Mouse (Mus musculus): Measurements from ENCODE around the gene Rhog.

Rhog gene

DNA sequence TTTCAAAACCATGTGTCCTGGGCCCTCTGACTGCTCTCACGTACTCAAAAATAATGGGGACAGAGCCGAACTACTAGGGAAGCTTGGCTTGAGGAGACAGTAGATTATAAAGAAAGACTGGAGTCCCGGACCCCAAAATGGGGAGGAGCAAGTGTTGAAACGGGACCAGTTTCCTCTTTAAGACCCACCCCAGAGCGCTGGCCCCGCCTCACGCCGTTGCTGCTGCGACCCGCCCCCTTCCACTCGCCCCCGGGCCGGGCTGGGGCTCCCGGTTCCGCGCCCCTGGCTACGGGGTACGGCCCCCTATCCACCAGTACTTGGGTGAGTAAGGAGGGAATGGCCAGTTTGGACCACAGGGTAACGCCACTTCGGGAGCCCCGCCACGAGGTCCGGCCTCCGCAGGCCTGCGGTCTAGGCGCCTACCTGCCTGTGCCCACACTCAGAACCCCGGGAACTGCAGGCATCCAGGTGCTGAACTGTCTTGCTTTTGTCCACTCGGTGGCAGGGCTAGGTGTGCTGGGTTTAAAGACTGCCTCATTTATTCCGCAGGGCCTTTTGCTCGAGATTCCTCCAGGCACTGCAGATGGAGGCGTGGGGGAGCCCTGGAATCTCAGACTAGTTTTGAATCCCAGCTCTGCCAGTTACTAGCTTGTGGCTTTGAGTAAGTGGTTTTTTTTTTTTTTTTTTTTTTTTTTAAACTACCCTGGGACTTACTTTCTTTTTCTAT is 32.9 kb downstream of the Rhog start:
- no peak for DNase-seq (ENCODE audit: extremely low read depth, low read depth)

DNA sequence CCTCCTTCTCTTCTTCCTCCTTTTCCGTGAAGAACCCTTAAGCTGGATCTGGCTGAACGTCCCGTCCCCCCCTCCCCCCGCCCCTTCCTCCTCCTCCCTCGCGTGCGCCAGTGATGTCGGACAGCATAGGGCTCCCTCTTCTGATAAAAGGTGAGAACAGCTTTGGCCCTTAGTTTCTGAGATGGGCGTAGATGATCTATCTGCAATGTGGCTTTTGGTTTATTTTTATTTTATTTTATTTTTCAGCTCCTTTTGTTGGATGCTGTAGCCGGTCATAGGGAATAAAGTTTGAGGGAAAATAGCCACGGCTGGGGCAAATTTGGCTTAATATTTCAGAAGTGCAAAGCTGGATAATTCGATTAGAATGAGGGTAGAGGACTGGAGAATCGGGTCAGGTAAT is 33.5 kb downstream of the Rhog start:
- DNase-seq (ENCODE audit: extremely low read depth, low read depth), result no peak

DNA sequence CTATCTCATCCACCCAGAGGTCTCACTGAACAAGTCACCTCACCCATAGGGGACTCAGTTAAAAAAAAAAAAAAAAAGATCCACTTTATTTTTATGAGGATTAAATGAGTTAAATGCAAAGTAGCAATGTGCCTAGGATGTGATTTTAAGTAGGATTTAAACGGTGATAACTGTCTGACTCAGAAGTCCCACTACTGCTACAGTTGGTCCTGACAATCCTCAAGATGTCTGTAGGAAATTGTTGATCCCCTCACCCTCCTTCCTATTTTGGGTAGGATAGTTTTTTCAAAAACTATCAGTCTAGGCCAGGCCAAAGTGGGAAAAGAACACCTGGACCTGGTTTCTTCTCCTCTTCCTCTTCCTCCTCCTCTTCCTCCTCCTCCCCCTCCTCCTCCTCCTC is 34.0 kb downstream of the Rhog start:
- DNase-seq (ENCODE audit: extremely low read depth, low read depth), result no peak

DNA sequence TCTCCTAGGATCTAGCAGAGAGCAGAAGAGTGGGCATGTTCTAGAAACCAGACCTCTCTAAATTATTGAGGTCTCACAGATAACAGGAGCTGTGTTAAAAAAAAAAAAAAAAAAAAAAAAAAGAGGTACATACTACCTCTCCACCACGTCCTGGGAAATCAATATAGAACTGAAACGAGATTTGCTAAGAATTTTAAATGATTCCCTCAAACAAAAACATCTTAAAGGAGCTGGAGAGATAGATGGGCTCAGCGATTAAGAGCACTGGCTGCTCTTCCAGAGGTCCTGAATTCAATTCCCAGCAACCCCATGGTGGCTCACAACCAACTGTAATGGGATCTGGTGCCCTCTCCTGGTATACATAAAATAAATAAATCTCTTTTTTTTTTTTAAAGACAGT is 44.8 kb downstream of the Rhog start:
- DNase-seq (ENCODE audit: extremely low read depth, low read depth), result no peak

DNA sequence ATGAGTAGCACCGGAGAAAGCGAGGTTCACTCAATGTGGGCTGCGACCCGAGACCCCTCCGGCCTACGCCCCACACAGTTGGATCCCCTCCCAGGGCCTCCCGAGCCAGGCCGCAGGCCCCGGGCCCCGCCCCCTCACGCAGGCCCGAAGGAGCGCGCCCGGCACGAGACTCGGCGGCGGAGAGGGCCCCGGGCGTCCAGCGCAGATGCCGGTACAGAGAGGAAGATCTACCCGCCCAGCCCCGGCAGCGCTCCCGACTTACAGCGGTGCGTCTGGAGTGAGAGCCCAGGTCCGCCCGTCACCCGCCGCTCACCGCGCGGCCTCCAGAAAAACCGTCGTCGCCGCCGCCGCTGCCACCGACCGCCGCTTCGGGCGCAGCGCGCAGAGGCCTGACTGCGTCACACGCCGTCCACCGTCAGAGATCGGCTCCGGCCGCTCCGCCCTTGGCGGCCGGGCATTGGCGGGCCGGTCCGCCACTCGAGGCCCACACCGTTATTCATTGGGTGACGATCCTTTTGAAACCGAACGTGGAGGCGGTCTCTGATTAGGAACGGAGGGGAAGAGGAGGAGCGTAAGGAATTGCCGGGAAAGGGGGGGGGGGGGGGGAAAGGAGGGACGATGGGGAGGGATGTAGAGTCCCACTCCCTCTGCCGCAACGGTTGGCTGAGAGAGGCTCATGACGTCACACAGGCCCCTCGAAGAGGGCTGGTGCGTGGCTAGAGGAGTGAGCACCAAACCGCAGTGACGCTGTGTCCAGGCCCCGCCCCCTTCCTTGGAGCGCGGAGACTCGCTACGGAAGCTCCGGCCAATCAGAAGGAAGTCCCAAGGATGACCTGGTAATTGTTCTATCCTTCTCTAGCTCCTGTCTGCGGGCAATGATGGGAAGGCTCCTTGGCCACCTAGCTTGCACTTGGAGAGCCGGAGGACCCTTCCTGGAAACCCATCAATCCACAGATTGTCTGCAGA is 45.8 kb downstream of the Rhog start, which contains the start of the genes Nup98 and Pgap2:
Nup98 (minus strand) TSS at position 421 of the 966 bp plus-strand sequence.
Pgap2 (plus strand) TSS at position 453 of the 966 bp plus-strand sequence.
- peak; percentile 98 for DNase-seq (ENCODE audit: extremely low read depth, low read depth)

DNA sequence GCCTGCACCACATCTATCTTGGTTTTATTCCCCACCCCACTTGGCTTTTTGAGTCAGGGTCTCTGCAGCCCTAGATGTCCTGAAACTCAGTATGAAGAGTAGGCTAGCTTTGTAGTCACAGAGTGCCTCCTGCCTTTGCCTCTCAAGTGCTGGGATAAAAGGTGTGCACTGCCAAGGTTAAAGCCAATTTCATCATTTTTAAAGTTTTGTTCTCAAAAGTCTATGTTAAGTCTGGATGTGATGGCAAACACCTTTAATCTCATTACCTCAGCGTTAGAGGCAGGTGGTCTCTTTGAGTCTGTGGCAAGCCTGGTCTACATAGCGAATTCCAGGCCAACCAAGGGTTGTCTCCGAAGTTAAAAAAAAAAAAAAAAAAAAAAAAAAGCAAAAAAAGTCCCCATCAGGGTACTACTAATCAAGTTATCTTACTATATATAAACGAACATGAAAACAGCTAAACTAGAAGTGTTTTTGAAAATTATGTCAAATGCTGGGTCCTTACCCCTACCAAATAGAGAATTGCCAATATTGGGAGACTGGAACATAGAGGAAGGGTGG is 47.0 kb downstream of the Rhog start:
- DNase-seq (ENCODE audit: extremely low read depth, low read depth), result no peak

DNA sequence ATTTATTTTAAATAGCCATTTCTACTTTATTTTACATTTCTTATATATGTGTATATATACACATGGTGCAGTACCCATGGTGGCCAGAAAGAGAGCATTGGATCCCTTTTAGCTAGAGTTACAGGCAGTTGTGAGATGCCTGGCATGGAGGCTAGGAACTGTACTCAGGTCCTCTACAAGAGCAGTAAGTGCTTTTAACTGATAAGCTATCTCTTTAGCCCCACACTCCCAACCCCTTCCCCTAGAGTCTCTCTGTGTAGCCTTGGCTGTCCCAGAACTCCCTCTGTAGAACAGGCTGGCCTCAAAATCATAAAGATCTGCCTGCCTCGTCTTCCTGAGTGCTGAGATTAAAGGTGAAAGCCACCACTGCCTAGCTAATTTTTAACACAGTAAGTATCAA is 50.2 kb downstream of the Rhog start:
- DNase-seq (ENCODE audit: extremely low read depth, low read depth), result peak; percentile 77

DNA sequence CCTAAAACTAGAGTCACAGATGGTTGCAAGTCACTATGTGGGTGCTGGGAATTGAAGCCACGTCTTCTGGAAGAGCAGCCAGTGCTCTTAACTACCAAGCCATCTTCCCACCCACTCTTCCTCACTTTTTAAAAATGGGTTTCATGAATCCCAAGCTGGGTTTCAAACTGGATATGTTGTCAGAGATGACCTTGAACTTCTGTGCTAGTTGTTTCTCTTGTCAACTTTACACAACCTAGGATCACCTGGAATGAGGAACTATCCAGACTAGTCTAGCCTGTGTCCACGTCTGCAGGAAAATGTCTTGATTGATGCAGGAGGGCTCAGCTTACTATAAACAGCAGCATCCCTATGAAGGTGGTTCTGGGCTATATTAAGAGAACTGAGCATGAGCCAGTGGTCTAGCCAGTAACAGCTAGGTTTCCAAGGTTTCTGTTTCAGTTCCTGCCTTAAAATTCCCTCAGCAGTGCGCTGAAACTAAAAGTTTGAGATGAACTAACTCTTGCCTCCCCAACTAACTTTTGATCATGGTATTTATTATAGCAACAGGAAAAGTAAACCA is 51.5 kb downstream of the Rhog start:
- DNase-seq (ENCODE audit: extremely low read depth, low read depth), result no peak

DNA sequence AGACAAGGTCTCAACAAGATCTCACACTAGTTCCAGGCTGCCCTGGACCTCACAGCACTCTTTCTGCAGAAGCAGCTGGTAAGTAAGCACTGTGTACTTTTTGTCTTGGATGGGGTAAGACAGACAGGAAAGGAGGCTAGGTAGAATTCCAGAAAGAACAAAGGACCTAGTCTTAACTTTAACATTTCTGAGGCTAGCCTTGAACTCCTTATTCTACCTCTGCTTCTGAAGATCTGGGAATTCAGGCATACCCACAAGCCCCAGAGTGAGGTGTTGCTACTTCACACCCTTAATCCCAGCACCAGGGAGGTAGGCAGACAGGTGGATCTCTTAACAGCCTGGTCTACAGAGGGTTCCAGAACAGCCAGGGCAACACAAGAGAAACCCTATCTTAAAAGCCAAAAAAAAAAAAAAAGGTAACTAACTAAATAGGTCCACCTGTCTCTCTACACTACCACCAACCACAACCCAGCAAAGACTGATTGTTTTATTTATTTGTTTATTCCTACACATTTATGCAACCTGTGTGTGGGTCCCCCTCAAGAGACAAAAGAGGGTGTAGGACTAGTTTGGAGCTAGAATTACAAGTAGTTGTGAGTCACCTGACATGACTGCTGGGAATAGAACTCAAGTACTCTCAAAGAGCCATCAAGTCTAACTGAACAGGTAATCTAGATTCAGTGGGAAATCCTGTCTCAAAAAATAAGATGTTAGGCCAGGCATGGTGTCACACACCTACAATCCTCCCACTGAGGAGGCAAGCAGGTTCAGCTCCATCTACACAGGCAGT is 54.7 kb downstream of the Rhog start:
- DNase-seq (ENCODE audit: extremely low read depth, low read depth), result no peak

DNA sequence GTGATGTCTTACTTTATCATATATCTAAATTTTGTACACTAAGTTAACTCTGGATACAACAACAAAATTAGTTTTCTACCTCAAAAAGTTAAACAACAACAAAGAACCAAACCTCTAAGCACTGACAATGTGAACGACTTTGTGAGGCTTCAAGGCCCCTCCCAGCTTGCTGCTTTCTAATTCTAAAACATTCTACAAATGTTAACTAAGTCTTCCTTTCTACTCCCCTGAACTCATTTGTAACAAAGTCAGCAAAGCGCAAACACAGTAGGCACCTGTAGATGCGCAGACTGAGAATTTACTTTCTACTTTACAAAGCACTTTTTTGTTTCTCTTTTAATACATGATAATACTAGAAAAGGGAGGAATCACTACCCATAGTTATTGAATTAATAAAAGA is 55.3 kb downstream of the Rhog start:
- no peak for DNase-seq (ENCODE audit: extremely low read depth, low read depth)

DNA sequence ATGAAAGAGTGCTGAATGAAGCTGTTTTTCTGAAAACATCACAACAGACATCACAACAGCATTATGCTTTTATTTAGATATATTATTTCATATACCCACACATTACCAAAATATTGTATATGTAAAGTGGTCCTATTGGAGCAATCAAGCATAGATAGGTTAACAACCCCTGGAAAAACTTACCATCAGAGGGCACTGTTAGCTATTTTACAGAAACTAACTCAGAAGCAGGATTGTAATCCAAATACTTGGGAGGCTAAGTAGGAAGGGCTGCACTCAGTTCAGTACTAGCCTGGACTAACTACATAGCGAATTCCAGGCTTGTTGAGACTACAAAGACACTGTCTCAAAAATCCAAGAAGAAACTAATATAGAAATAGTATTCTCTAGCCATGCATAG is 63.5 kb downstream of the Rhog start:
- no peak for DNase-seq (ENCODE audit: extremely low read depth, low read depth)
